Mouse (Mus musculus) left cerebral cortex, postnatal 4 days (tissue): ENCODE results near the gene Cyp11a1. TPM values are rescaled to one million over a fixed set of nuclear protein-coding genes. Genes with fewer than 3 reads are reported as not detected.

Experiments
- DNase-seq: peaks from one replicate; pipeline ENCODE4 v3.0.0-alpha.2; 2022
- intact Hi-C: fragments of 180-260 bp; cut with DNase I; formaldehyde crosslinking; loops from one replicate; pipeline ENCODE4 v1.15.1; 2025
- total RNA-seq, 2 experiments: library from RNA; stranded (reverse); gene quantifications; 2 replicates each; pipeline ENCODE4 v1.2.3; 2021

Cyp11a1 gene
- total RNA-seq, 2 experiments from 2014 or later, result 1.7 to 2.0 TPM

GRCm38 (mm10) chr9:57972141-57972591 is 34.0 kb upstream of the Cyp11a1 start:
- no peak for DNase-seq
- intact Hi-C loops, result no loop called here

GRCm38 (mm10) chr9:57972776-57973439 is 33.3 kb upstream of the Cyp11a1 start:
- no peak for DNase-seq
- intact Hi-C loops, result no loop called here

DNA sequence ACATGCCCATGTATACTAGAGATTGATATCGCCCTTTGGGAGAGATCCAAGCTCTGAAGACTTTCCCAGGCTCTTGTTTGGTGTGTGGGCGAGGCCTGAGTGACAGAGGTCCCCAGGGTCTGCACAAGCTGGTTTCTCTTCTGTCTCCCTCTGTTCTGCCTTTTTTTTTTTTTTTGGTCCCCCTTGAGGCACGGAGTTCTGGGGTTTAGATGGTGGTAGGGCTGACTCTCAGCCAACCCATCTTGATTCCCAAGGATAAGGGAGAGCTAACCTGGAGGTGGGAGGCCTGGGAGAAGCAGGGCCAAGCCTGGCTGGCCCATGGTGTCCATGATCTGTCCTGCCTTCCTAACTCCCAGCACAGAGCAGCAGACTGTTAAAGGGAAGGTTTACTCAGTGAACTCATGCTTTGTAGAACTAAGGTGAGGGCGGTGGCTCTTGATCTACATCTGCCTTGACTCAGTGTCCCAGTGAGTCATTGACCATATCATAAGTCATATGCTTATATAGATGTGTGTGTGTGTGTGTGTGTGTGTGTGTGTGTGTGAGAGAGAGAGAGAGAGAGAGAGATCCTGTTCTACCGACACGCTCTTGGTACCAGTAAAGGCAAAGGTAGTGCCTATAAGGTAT is 32.7 kb upstream of the Cyp11a1 start:
- no peak for DNase-seq
- intact Hi-C loops, result no loop called here

- intact Hi-C loops, result no loop called here
- no peak for DNase-seq
Observed at GRCm38 (mm10) chr9:57974221-57974620, 32.0 kb upstream of the Cyp11a1 start.

DNA sequence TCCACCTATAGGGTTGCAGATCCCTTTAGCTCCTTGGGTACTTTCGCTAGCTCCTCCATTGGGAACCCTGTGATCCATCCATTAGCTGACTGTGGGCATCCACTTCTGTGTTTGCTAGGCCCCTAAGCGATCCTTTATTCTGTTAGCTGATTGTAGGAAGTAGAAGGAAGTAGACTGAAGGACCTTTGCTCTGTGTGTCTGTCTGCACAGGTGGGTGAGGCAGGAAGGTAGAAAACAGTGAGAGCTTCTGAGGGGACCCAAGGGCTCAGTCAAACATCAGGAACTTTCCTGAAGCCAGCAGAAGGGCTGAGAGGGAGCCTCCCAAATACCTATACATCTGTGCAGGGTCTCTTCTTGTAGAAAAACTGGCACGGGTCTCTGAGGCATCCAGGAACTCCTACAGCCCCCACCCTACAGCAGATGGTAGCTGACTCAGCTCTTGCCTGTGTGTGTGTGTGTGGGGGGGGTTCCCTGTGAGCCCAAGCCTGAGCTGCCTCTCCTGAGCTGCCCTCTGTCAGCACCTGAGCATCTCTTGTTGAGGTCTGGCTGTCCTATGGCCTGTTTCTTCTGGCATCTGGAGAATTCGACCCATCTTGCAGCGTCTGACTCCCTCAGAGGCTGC is 30.9 kb upstream of the Cyp11a1 start:
- DNase-seq, result no peak
- intact Hi-C loops, result no loop called here

GRCm38 (mm10) chr9:57978025-57978424 is 28.2 kb upstream of the Cyp11a1 start:
- intact Hi-C loops, result no loop called here
- DNase-seq, result no peak

GRCm38 (mm10) chr9:57978858-57979257 is 27.4 kb upstream of the Cyp11a1 start:
- DNase-seq, result no peak
- intact Hi-C loops, result no loop called here

GRCm38 (mm10) chr9:57980570-57980969 is 25.6 kb upstream of the Cyp11a1 start:
- intact Hi-C loops, result no loop called here
- no peak for DNase-seq

DNA sequence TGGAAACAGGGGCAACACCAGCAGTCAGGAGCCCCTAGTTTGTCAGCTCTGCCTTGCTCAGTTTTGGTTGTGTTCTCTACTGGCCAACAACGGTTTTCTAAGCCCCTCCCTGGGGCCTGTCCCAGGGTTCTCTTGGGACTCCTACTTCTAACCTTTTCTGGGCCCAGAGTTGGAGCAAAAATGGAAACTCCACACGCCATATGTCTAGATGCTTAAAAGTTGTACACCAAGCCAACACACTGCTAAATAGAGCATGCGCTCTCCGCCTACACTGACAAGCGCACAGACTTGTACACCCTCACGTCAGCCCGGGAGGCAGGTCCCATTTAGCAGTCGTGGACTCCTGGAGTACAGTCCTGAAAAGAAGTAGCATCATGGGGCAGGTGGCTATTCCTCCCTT is 20.9 kb upstream of the Cyp11a1 start:
- no peak for DNase-seq
- intact Hi-C loops, result no loop called here

DNA sequence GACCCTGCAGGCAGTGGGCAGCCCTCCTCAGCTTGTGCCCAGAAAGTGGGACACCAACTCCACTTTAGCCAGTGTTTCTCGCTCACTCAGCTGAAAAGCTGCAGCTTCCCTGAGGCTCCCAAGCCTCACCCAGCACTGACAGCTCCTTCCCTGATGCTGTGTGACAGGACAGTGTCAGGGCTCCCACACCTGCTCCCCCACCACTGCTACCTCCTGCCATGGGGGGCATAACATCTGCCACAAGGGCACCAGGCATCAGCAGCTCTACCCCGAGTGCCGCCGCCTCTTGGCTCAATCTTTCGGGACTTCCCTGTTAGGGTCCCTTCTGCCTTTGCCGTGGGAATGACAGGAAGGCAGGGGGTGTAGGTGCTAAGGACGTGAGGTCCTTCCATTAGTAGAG is 19.9 kb upstream of the Cyp11a1 start:
- intact Hi-C loops, result no loop called here

DNA sequence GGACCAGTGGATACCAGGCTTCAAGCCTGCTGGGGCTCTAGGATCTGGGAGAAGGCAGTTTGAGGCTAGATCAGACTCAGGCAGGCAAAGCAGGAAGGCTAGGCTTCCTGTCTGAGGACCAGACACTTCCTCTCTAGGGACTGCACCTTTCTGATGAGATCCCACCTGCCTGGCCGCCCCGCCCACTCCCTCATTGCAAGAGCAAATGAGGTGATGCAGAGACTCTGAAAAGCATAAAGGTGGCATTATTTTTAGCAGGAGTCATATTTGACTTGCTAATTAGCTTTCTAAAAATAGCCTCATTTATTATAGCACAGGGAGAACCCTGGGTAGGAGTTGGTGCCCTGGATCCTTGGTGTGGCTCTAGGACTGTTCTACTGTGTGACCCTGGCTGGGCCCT is 18.1 kb upstream of the Cyp11a1 start:
- intact Hi-C loops, result no loop called here

More for the DNA sequence above, 19.9 kb upstream of the Cyp11a1 start:
- no peak for DNase-seq

DNA sequence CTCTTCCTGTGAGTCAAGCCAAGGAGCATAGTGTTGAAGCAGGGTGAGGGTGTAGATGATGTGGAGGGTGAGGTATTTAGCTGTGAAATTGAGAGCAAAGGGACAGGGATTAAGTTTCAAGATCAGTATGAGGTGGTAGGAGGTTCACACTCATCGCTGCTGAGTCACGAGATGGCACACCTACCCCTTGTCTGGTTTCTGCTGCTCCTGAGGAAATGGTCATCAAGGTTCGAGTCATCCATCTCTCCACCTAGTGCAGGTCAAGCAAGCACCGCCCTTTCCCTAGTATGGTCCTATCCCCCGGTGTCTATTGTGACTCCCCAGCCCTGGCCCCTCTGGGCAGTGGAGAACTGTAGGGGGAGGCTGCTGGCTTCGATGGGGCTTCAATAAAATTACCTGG is 16.9 kb upstream of the Cyp11a1 start:
- intact Hi-C loops, result no loop called here

More for the DNA sequence above, 18.1 kb upstream of the Cyp11a1 start:
- no peak for DNase-seq

DNA sequence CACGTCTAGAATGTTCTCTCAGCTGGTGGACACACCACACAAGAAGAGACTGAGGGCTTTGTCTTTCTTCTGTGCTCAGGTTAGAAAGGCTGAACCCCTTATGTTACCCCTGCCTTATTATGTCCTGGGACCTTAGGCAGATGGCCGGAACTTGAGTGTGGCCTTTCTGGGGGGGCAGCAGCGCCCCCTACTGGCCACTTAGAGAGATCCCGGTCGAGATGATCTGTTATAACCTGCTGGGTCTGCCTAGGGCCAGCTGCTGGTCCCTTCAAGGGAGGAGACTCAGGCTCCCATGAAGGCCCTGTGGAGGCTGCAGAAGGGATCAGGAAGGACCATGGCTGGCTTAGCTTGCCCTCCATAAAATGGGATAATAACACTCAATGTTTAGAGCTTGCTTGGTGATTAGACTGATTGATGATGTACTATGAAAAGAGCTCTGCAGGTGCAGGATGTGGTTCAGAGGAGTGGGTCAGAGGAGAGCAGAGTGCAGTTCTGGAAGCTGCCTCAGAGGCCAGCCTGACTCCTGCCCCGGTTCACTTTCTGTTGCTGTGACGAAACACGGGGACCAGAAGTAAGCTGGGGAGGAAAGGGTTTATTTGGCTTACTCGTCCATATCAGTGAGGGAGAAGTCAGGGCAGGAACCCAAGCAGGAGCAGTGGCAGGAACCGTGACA is 15.6 kb upstream of the Cyp11a1 start:
- DNase-seq, result peak; percentile 29
- intact Hi-C loops, result no loop called here

More for the DNA sequence above, 16.9 kb upstream of the Cyp11a1 start:
- DNase-seq, result no peak

GRCm38 (mm10) chr9:57992060-57992459 is 14.2 kb upstream of the Cyp11a1 start:
- DNase-seq, result no peak
- intact Hi-C loops, result no loop called here

DNA sequence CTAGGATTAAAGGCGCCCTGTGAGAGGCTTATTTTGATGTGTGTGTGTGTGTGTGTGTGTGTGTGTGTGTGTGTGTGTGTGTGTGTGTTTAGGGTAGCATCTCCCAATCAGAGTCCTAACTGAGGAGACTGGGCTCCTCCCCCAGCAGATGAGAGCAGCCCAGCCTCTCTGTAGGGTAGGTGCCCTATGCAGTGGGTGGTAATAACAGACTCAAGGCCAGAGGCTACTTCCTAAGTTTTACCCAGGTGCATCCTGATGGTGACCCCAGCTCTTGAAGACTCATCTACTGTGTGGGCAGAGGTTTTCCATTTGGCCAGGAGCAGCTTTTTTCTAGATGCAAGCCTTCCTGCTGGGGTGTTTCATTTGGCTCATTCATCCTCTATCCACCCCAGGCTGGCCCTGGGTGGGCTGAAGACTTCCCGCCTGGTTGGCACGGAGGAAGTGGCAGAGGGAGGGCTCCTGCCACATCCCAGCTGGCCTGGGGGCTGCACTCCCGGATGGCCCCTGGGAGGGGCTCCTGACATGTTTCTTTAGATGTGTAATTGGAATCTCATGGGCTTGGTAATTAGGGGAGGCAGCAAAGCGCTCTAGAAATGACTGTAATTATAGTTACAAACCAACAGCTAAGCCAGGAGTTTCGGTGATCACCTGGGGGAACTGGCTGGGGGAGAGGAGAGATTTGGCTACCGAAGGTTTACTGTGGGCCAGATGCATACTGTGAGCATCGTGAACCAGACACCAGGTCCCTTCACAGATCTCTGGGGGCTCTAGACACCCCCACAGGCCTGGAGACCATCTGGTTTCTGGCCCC is 13.2 kb upstream of the Cyp11a1 start:
- intact Hi-C loops, result no loop called here
- DNase-seq, result peak; percentile 79

- intact Hi-C loops, result loop anchor here (5.0 kb wide), 3 partner anchors 43 to 233 kb away; no protein-coding TSS in a partner anchor
- peak; percentile 47 for DNase-seq
Observed at GRCm38 (mm10) chr9:57995282-57995681, 10.9 kb upstream of the Cyp11a1 start.

- DNase-seq, result peak; percentile 23
- intact Hi-C loops, result loop anchor here (2.0 to 5.0 kb wide), 4 partner anchors 45 to 235 kb away; no protein-coding TSS in a partner anchor
Observed at GRCm38 (mm10) chr9:57997511-57998031, 8.6 kb upstream of the Cyp11a1 start.

DNA sequence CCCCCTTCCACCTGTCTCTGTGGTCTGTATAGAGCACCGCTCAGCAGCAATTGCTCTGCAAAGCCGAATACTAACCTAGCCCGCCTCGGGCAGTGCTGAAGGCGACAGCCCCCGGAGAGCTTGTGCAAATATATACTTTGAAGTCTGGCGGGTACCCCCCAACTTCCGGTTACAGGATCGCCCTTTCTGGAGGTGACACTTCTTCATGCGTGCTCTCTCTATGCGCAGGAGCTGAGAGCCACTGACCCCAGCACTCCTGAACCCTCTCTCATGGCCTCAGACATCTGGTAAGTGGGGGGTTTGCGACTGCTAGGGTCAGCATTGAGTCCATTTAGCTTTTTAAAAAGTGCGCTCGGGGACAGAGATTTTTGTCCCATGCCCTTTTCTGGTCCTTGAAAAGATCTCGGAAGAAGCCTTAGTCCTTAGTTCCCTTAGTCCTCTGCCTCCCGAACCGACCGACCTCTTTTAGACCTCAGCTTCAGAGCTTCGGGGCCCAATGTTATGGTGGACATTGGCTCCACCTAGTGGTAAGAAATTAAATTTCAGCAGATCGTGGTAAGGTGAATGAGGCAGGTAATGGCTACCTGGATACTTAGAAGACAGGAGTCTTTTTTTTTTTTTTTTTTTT is 8.1 kb upstream of the Cyp11a1 start:
- peak; percentile 64 for DNase-seq
- intact Hi-C loops, result loop anchor here (5.0 kb wide), 3 partner anchors 46 to 236 kb away; no protein-coding TSS in a partner anchor

GRCm38 (mm10) chr9:57998685-57999084 is 7.5 kb upstream of the Cyp11a1 start:
- DNase-seq, result no peak
- intact Hi-C loops, result loop anchor here (5.0 kb wide), 3 partner anchors 46 to 236 kb away; no protein-coding TSS in a partner anchor
